Mouse (Mus musculus) layer of hippocampus, postnatal 25 days (tissue): ENCODE measurements at regions not wholly inside any gene's neighbourhood (a gene's known extent, or its start where the extent isn't known, plus 50 kb on each side); places are given as distances from the start of the nearest gene placed in this dataset.

Source experiments
- DNase-seq, 2 experiments: peaks; one replicate each; pipeline ENCODE4 v3.0.0; 2022; ENCODE audit warnings: mixed read lengths in 2 of 2, low spot score in 1 of 2; ENCODE audit errors: extremely low spot score in 1 of 2

DNA sequence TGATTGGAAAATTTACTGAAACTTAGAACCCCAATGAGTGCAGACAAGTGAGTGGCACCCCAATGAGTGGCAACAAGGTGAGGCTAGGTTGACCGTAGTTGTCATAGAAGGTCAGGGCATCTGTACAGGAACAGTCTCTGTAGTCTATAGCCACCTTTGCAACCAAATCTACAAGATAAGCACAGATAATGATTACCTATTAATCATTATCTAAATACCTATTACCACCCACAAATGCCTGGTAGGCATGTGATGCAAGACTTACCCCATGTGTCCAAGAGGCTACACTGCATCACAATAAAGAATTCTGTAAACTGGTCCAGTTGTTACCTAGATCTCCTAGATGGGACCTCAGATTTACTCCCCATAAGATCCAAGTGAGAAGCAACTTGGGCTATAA is 778.7 kb downstream of the Cntnap5b start:
- DNase-seq, result no peak

DNA sequence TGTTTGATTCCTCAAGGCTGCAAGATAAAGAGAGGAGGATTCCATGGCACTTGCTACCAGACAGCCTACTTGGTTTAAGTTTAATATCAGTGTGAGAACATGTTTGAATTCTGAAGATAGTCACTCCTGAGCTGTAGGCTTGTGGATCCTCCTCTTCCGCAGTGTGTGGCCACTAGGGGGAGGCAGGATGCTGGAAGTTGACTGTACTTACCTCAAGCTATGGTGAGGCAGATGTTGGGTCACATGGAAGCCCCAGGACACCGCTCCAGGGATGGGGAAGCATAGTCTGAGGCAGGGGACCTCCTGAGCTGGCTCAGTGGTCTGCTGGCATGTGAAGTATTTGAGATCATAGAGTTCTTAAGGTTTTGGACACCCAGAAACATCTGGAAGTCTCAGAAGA is 784.4 kb downstream of the Cntnap5b start:
- peak in 1 of 2 experiments; percentile 33 for DNase-seq
